Mouse (Mus musculus): ENCODE data around the gene Vmn2r71.

DNA sequence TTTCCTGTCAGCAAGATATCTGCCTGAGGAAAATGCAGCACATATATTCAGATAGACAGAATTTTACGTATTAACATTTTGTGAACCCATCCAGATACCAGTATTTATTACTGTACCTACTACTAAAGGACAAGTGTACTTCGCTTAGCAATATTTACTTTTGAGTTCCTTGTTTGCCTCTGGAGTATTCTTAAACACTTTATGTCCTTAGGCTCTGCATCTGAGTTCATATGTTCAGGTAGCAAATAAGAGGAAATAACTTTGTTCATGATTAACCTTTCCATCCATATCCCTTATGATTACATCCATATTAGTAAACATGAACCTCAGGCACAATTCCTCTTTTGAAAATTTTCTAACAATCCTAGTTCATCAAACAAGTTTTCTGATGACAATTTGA is 6.2 kb downstream of the Vmn2r71 start, which contains the start of gene Vmn2r70:
- TF ChIP-seq CTCF (IDR thresholded peaks at IDR 0.05; ENCODE audit: extremely low read depth, insufficient read depth, low read length) (no peak), POLR2A (IDR thresholded peaks at IDR 0.05; ENCODE audit: extremely low read depth, insufficient read depth, low read length) (no peak)

Measured in cortical plate, adult 2 months (tissue).